Mouse (Mus musculus) liver, embryonic 16.5 days (tissue): ENCODE results near the gene Tle3. TPM values are rescaled to one million over a fixed set of nuclear protein-coding genes. Genes with fewer than 3 reads are reported as not detected.

Source experiments
- ATAC-seq: fragments of 200-750 bp; cut with Nextera tagmentation; 2 replicates; pipeline ENCODE4 v1.8.0; 2017; ENCODE audit warnings: low read depth, mild to moderate bottlenecking, moderate number of reproducible peaks, moderate library complexity
- H3K27ac ChIP-seq: fragments of 300-500 bp; sonication (generic); 2 replicates; pipeline ENCODE4 v1.5.1; 2014; ENCODE audit warnings: mild to moderate bottlenecking, low read length
- H3K27me3 ChIP-seq: fragments of 300-500 bp; sonication (generic); 2 replicates; pipeline ENCODE4 v1.6.1; 2014; ENCODE audit warnings: low read depth, low read length, mixed read lengths; ENCODE audit not compliant: control insufficient read depth, insufficient read depth
- H3K36me3 ChIP-seq: fragments of 300-500 bp; sonication (generic); 2 replicates; pipeline ENCODE4 v1.6.1; 2014; ENCODE audit warnings: mild to moderate bottlenecking; ENCODE audit not compliant: control insufficient read depth, insufficient read depth
- H3K4me1 ChIP-seq: fragments of 300-500 bp; sonication (generic); 2 replicates; pipeline ENCODE4 v1.6.1; 2014; ENCODE audit warnings: low read depth, low read length, mixed read lengths; ENCODE audit not compliant: control insufficient read depth
- H3K4me2 ChIP-seq: fragments of 300-500 bp; sonication (generic); 2 replicates; pipeline ENCODE4 v1.6.1; 2014; ENCODE audit warnings: low read depth, low read length, mixed read lengths
- H3K4me3 ChIP-seq: fragments of 300-500 bp; sonication (generic); 2 replicates; pipeline ENCODE4 v1.5.1; 2014; ENCODE audit warnings: low read depth, mild to moderate bottlenecking, low read length
- H3K9ac ChIP-seq: fragments of 300-500 bp; sonication (generic); 2 replicates; pipeline ENCODE4 v1.6.1; 2014; ENCODE audit warnings: low read depth, low read length
- H3K9me3 ChIP-seq: fragments of 300-500 bp; sonication (generic); replicated peaks from 2 replicates; pipeline ENCODE4 v1.6.1; 2016; ENCODE audit warnings: low read length; ENCODE audit not compliant: control insufficient read depth
- WGBS: fragments of 180-500 bp; shearing (Covaris S2); extraction: QIAGEN DNeasy Blood & Tissue Kit; methylation state at CpG from one replicate; pipeline ENCODE4 v1.1.7; 2014; ENCODE audit not compliant: insufficient replicate concordance; 5-methylcytosine and 5-hydroxymethylcytosine counted together
- polyA plus RNA-seq: library from polyadenylated mRNA; unstranded; fragments of >200 nt; fragmentation: Nextera tagmentation; extraction: Ambion mirVana; gene quantifications from 2 replicates; pipeline ENCODE4 v1.2.1, GENCODE M21; 2015

The Tle3 gene
- polyA plus RNA-seq, 1 experiment from 2014 or later: 3.6 TPM

GRCm38 (mm10) chr9:61426493-61426892, 54.3 kb downstream of the Tle3 start:
- Histone ChIP-seq H3K4me2 (no peak overlapping the region), H3K9ac (no peak overlapping the region), H3K9me3 (no peaks in the 10 kb centered on the region), H3K36me3 (no peaks in the 10 kb centered on the region), H3K27me3 (no peaks in the 10 kb centered on the region), H3K4me1 (no peaks in the 10 kb centered on the region; the same call in 1 of the 2 replicates), H3K27ac (no peak overlapping the region), H3K4me3 (no peak overlapping the region)
- WGBS: 64% methylated on average over 7 of the region's 7 CpGs
- no peak for ATAC-seq

- no peak overlapping the region for H3K9ac ChIP-seq
- no peaks in the 10 kb centered on the region for H3K36me3 ChIP-seq
- H3K4me3 ChIP-seq: no peak overlapping the region
- ATAC-seq: no peak
- H3K9me3 ChIP-seq: no peaks in the 10 kb centered on the region
- H3K27ac ChIP-seq: no peak overlapping the region
- no peak overlapping the region for H3K4me2 ChIP-seq
- 23% methylated on average over 6 of the region's 6 CpGs for WGBS
- H3K27me3 ChIP-seq: no peaks in the 10 kb centered on the region
- no peaks in the 10 kb centered on the region; the same call in 1 of the 2 replicates for H3K4me1 ChIP-seq
These were observed 54.9 kb downstream of the Tle3 start for GRCm38 (mm10) chr9:61427051-61427450.

- Histone ChIP-seq H3K27ac (no peak overlapping the region), H3K4me1 (no peaks in the 10 kb centered on the region; the same call in 1 of the 2 replicates), H3K4me2 (no peak overlapping the region), H3K4me3 (no peak overlapping the region), H3K9me3 (no peaks in the 10 kb centered on the region), H3K9ac (no peak overlapping the region), H3K36me3 (no peaks in the 10 kb centered on the region), H3K27me3 (no peaks in the 10 kb centered on the region)
- ATAC-seq: no peak
- WGBS: 56% methylated on average over 3 of the region's 3 CpGs
These were observed 55.7 kb downstream of the Tle3 start for GRCm38 (mm10) chr9:61427901-61428300.

GRCm38 (mm10) chr9:61431830-61432229, 59.7 kb downstream of the Tle3 start:
- 44% methylated on average over 4 of the region's 4 CpGs for WGBS
- H3K4me1 ChIP-seq: no peaks in the 10 kb centered on the region
- no peaks in the 10 kb centered on the region for H3K36me3 ChIP-seq
- no peak overlapping the region for H3K27ac ChIP-seq
- no peaks in the 10 kb centered on the region for H3K9me3 ChIP-seq
- H3K27me3 ChIP-seq: no peaks in the 10 kb centered on the region
- H3K4me2 ChIP-seq: no peak overlapping the region
- ATAC-seq: no peak
- H3K9ac ChIP-seq: no peak overlapping the region
- H3K4me3 ChIP-seq: no peak overlapping the region

- Histone ChIP-seq H3K4me3 (no peak overlapping the region), H3K4me2 (no peak overlapping the region), H3K27me3 (no peaks in the 10 kb centered on the region), H3K4me1 (no peaks in the 10 kb centered on the region), H3K27ac (no peak overlapping the region), H3K9me3 (no peaks in the 10 kb centered on the region), H3K9ac (no peak overlapping the region), H3K36me3 (no peaks in the 10 kb centered on the region)
- no peak for ATAC-seq
- WGBS: 44% methylated on average over 2 of the region's 2 CpGs
These were observed 61.0 kb downstream of the Tle3 start for GRCm38 (mm10) chr9:61433206-61433605.

- H3K4me2 ChIP-seq: no peak overlapping the region
- no peak overlapping the region for H3K27ac ChIP-seq
- no peaks in the 10 kb centered on the region for H3K4me1 ChIP-seq
- H3K4me3 ChIP-seq: no peak overlapping the region
- no peak overlapping the region for H3K9ac ChIP-seq
- H3K27me3 ChIP-seq: no peaks in the 10 kb centered on the region
- no peaks in the 10 kb centered on the region for H3K36me3 ChIP-seq
- no peaks in the 10 kb centered on the region for H3K9me3 ChIP-seq
- 41% methylated on average over 11 of the region's 11 CpGs for WGBS
- ATAC-seq: no peak
These were observed 61.9 kb downstream of the Tle3 start for GRCm38 (mm10) chr9:61434062-61434461.

- peak; percentile 63 for ATAC-seq
- 30% methylated on average over 8 of the region's 8 CpGs for WGBS
- no peaks in the 10 kb centered on the region for H3K4me1 ChIP-seq
- H3K4me3 ChIP-seq: no peak overlapping the region
- H3K27me3 ChIP-seq: no peaks in the 10 kb centered on the region
- H3K9ac ChIP-seq: no peak overlapping the region
- no peak overlapping the region for H3K4me2 ChIP-seq
- no peaks in the 10 kb centered on the region for H3K9me3 ChIP-seq
- no peak overlapping the region for H3K27ac ChIP-seq
- H3K36me3 ChIP-seq: no peaks in the 10 kb centered on the region
These were observed 63.2 kb downstream of the Tle3 start for GRCm38 (mm10) chr9:61435191-61435989.

- no peaks in the 10 kb centered on the region for H3K9me3 ChIP-seq
- 34% methylated on average over 2 of the region's 2 CpGs for WGBS
- no peak overlapping the region for H3K4me2 ChIP-seq
- peak; percentile 39; the same call in 1 of the 2 replicates for ATAC-seq
- H3K27ac ChIP-seq: no peak overlapping the region
- H3K27me3 ChIP-seq: no peaks in the 10 kb centered on the region
- H3K9ac ChIP-seq: no peak overlapping the region
- H3K36me3 ChIP-seq: no peaks in the 10 kb centered on the region
- no peaks in the 10 kb centered on the region for H3K4me1 ChIP-seq
- no peak overlapping the region for H3K4me3 ChIP-seq
These were observed 63.9 kb downstream of the Tle3 start for GRCm38 (mm10) chr9:61436104-61436503.

GRCm38 (mm10) chr9:61436761-61437160, 64.6 kb downstream of the Tle3 start:
- Histone ChIP-seq H3K27ac (no peak overlapping the region), H3K4me2 (no peak overlapping the region), H3K9me3 (no peaks in the 10 kb centered on the region), H3K4me3 (no peak overlapping the region), H3K36me3 (no peaks in the 10 kb centered on the region), H3K27me3 (no peaks in the 10 kb centered on the region), H3K4me1 (no peaks in the 10 kb centered on the region), H3K9ac (no peak overlapping the region)
- ATAC-seq: no peak
- 76% methylated on average over 6 of the region's 6 CpGs for WGBS
